Mouse (Mus musculus) megakaryocyte progenitor cell, adult 5-6 weeks (primary cell): ENCODE measurements around the gene Gria2. TPM values are rescaled to one million over a fixed set of nuclear protein-coding genes. Genes with fewer than 3 reads are reported as not detected.

Source experiments
- ATAC-seq: replicated peaks from 2 replicates; pipeline ENCODE4 v1.8.0; 2016; ENCODE audit warnings: mild to moderate bottlenecking, moderate TSS enrichment, inconsistent platforms; ENCODE audit not compliant: poor library complexity
- total RNA-seq, 2 experiments: library from RNA; stranded (forward) in 1 of 2; stranded (reverse) in 1 of 2; fragments of 157-497, 149-512 nt in 1 of 2; fragments of 200-1000 nt in 1 of 2; gene quantifications; 2 replicates each; pipeline versions ENCODE4 v1.2.3 to v1.2.4; 2015 to 2017

The Gria2 gene
- total RNA-seq (2015) = not detected in 2 replicates
- total RNA-seq (2017) = 0.24 and 0.25 TPM in 2 replicates

DNA sequence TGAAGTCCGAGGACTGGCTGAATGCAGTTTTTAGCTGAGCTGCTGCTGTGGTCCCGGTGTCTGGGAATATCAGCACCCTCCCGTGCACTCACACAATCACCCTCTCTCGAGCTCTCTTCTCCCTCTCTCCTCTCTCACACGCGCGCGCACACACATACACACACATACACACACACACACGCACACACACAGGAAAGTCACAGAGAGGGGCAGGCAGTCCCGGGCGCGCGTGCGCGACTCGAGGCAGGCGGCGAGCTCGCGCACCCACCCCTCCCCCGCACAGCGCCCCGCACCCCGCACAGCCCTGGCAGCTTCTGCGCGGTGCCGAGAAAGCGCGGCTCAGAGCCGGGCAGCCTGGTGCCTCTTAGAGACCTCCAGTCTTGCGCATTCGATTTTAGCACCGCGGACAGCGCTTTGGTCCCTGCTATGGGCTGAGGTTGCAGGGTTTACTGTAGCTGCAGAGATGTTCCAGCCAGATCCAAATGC is at the start of gene Gria2:
TSS of gene Gria2 (minus strand) at position 240 of the 486 bp plus-strand sequence.
- peak; percentile 75 for ATAC-seq

DNA sequence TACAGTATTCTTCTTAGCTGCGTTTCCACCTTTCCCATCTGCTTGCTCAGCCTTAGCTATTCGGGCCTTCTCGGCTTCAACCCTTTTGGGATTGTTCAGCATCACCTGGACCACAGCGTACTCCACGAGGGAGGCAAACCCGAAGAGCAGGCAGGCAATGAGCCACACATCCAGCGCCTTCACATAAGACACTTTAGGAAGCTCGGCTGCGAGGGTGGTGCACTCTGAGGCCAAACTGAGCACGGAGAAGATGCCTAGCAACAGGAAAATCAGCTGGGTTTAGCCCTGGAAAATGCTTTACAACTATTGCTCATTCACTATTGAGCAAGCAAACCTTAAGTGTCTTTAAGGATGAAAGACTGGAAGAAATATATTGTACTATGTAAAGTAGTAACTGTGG is 48.3 kb upstream of the Gria2 start:
- ATAC-seq = no peak

DNA sequence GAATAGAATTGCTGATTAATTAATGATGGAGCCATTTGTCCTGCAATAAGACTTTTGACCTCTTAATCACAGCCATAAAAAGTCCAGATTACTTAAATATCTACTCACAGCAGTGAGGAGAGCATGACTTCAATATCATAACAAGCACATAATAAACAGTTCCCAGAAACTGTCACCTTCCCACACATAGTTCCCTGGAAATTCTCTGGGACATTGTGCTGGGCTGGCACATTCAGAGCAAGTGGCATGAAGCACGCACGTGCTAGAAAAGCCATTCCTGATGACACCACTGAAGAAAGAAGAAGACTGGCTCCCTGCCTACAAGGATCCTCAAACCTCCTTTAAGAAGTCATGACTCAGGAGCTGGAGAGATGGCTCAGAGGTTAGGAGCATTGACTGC is 43.0 kb upstream of the Gria2 start:
- no peak for ATAC-seq

GRCm38 (mm10) chr3:80839845-80840244 is 37.2 kb upstream of the Gria2 start:
- no peak for ATAC-seq

DNA sequence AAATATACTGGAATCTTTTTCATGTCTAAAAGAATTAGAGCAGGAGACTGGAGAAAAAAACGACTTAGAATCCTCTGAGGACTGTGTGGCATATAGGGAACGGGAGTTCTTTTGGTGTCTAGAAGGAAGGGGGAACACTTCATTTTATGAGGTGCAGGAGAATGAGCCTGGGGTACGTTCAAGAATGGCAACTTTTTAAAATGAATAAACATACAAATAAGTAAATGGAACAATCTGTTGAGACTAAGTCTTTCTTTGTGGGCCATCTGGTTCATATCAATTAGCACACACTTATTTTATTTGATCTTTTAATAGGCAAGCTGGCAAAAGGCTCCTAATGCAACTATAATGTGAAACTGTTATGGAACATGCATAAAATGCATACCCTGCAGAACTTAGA is 34.9 kb upstream of the Gria2 start:
- no peak for ATAC-seq

GRCm38 (mm10) chr3:80823975-80824374 is 21.3 kb upstream of the Gria2 start:
- no peak for ATAC-seq

GRCm38 (mm10) chr3:80818619-80819018 is 16.0 kb upstream of the Gria2 start:
- ATAC-seq = no peak

GRCm38 (mm10) chr3:80813734-80814133 is 11.1 kb upstream of the Gria2 start:
- no peak for ATAC-seq

- ATAC-seq = no peak
Measured at GRCm38 (mm10) chr3:80812237-80812636, 9.6 kb upstream of the Gria2 start.

DNA sequence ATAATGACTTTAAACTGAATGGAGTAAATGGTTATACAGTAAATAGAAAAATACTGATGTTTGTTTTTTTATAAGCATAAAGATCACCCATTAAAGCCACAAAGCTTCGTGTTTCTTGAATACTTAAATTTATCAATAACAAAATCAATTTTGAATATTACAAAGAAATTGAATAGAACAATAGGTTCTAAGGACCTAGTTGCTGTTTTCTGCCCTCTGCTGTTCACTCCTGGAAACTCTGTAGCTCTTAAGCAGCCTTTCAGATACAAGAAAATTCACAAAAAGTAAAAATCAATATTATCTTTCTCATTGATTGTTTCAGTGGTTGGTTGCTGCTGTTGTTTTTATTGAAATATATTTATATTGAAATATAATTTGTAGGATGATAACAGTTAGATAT is 2.7 kb upstream of the Gria2 start:
- ATAC-seq = no peak

GRCm38 (mm10) chr3:80803811-80804210 is 1.2 kb upstream of the Gria2 start:
- no peak for ATAC-seq

DNA sequence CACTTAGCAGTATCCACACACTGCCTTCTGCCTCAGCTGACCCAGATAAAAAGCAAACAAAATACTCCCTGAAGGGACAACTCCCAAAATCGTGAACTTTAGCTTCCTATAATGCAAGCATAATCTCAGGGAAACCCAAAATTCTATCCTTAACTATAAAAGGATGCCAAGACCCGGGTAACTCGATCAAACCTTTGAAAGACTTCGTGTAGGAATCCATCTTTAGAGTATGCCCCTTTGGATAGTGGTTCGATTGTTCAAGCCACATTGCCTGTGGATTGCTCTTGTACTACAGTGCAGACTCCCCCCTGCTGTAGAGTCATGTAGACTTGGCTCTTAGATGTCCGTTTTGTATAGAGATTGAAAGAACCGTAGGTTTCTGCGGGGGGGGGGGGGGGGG is 576 bp upstream of the Gria2 start:
- ATAC-seq = no peak

- no peak for ATAC-seq
Measured at GRCm38 (mm10) chr3:80801827-80802310, 766 bp downstream of the Gria2 start.

DNA sequence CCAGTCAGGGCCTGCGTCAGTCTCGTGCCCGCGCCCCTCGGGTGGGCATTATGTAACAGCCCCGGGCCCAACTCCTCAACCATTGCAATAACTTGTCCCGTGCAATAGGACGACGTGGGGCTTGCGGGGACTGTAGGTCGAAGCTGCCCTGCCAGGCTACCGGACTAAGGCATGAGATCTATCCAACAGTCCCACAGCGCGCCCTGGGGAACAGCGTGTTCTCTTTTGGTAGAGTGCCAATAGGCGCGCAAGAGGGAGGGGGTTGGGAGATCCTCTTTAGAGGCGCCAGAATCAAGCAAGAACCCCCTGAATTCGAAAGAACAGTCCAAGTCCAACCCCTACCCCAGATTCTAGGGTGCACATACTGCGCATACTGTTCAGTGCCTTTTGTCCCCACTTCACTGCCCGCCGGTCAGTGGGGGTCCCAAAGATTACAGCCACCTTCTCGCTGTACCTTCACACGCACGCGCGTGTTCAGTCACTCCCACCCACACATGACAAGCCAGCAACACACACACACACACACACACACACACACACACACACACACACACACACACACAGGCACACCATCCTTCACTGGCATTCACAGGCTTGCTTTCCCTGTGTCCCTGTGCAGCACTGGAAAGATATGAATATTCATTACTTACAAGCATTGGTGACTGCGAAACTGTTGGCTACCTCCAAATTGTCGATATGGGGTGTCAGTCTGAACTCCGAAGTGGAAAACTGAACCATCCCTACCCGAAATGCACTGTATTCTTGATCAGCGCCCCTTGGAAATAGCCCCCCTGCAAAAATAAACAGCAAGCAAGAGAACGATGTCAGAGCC is 1.4 kb downstream of the Gria2 start:
- peak; percentile 21; the same call in 1 of the 2 replicates for ATAC-seq

DNA sequence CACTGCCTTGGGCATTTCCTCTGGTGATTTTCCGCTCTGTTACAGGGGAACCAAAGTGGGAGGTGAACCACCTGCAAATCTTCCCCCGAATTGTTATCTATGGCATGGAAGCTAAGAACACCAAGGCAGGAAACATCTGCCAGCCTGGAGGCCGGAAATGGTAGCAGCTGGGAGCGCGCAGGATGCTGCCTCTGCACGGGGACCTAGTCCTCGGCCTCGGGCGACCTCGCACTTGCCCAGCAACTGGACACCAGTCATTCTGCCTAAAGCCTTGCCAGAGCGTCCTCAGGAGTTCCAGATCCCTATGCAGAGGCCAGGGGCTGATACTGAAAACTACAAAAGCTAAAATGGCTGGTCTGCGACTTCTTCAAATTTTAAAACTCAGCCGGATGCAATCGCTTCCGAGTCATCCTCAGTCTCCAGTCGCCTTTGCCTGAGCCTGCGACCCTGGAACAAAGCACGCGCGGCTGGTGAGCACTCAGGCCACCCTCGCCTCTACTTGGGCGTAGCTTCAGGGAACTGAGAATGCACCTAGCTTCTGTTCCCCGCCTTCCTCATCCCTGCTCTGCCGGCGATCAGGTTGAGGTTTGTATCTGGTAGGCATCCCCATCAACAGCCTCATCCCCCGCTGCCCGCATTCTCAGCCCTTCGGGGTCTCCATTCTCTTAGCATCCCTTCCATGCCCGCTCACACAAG is 2.2 kb downstream of the Gria2 start:
- ATAC-seq = peak; percentile 73

DNA sequence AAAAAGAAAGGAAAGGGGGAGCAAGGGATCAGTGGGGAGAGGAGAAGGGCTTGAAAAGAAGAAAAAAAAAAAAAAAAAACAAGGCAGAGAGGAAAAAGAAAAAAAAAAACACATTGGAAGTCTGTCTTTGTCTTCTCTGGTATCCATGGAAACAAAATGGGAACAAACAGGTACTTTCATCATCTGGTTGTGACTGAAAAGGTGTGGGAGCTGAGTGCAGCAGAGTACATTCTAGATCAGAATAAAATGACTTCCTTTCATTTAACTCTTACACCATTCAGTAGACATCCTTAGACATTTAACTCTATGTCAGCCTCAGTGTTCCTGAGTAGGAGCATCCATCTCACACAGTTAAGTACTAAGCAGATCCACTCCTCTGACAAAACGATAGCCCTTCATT is 4.7 kb downstream of the Gria2 start:
- no peak for ATAC-seq

- no peak for ATAC-seq
Measured at GRCm38 (mm10) chr3:80796764-80797163, 5.9 kb downstream of the Gria2 start.

- ATAC-seq = no peak
Measured at GRCm38 (mm10) chr3:80795284-80795683, 7.4 kb downstream of the Gria2 start.

GRCm38 (mm10) chr3:80787116-80787744 is 15.4 kb downstream of the Gria2 start:
- ATAC-seq = no peak

- no peak for ATAC-seq
Measured at GRCm38 (mm10) chr3:80781144-80781530, 21.5 kb downstream of the Gria2 start.

- no peak for ATAC-seq
Measured at GRCm38 (mm10) chr3:80780383-80781143, 22.1 kb downstream of the Gria2 start.
